8 mouse cellular contexts compared by ENCODE assay signal in the genomic region with DNA sequence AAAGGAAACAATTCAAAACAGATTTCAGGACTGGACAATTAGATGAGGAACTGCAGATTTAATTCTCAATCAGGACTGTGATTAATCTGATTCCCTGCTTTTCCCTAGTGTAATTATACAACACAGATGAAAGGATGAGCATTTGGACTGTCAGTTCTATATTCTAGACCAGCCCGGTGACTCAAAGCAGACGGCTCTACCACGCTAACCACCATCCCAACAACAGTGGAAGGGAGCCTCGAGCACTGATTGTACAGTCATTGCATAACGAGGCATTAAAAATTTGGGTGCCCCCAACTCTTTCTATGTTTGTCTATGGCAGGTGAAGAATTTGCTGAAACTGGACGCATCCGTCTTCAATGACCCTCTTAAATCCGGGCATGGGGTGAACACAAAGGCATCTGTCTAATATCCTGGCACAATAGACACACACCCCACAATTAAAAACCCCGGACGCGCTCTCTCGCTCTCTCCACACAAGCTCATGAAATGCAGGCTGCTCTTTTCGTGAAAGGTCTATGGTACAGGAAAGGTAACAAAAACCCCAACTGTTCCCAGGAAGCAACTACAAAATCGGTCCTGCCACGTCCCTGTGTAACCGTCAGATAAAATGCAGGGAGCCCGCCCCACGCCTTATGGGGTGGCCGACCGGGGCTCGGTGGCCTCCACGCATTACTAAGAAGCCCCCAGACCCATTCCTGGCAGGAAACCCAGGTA. TPM values are rescaled to one million over a fixed set of nuclear protein-coding genes. Genes with fewer than 3 reads are reported as not detected.
A peak's percentile ranks its signal among the peaks of the same experiment; 100 is the strongest.
DNase-seq lines count a peak whose midpoint lies in the region; ATAC-seq and TF ChIP-seq lines count a peak whose summit lies in the region.

No protein-coding gene starts in this region.

- H3K27ac ChIP-seq in ES-E14 (ENCODE audit: insufficient read depth, low read depth, low read length, poor library complexity, severe bottlenecking), result no peak overlapping the region
- peak overlapping the region; percentile 71 for H3K27ac ChIP-seq in embryonic fibroblast, embryonic 13.5 days (ENCODE audit: insufficient read depth, low read length)
- H3K27ac ChIP-seq in hindbrain, embryonic 10.5 days, result peak overlapping the region; percentile 91
- 0 out of 2 replicates have a peak overlapping the region, but pooled peaks have one; percentile 2 for H3K27ac ChIP-seq in macrophage
- H3K27ac ChIP-seq in stomach, embryonic 16.5 days (ENCODE audit: low read length), result peak overlapping the region; percentile 87

- H3K9ac ChIP-seq in ES-E14 (ENCODE audit: insufficient read depth, low read depth, low read length, poor library complexity, severe bottlenecking), result peak overlapping the region; percentile 81
- H3K9ac ChIP-seq in stomach, embryonic 16.5 days (ENCODE audit: low read length), result peak overlapping the region; percentile 81

- DNase-seq in cerebellum, postnatal 14 days, result peak; percentile 17 to 28
- DNase-seq in cerebellum, postnatal 4 days (ENCODE audit: low spot score in 2 of 2), result no peak
- DNase-seq in ES-E14 (ENCODE audit: low read depth, low spot score), result no peak
- no peak for DNase-seq in hindbrain, embryonic 10.5 days (ENCODE audit: low spot score)
- peak; percentile 4 to 15 for DNase-seq in left cerebral cortex, adult 18-20 months (ENCODE audit: low spot score in 2 of 2)

- in situ Hi-C loops in ES-E14 (cut with MboI; ENCODE audit: low sequenced_read_pairs in 2 of 2, unreplicated experiment in 2 of 2), result no loop called here

- no peak for ATAC-seq in stomach, embryonic 16.5 days (ENCODE audit: insufficient read depth, low FRiP score)

- no peaks in the 10 kb centered on the region for H3K9me3 ChIP-seq in ES-E14 (ENCODE audit: control insufficient read depth, insufficient read depth, low read depth, low read length)
- H3K9me3 ChIP-seq in hindbrain, embryonic 10.5 days, result no peaks in the 10 kb centered on the region; the same call in 1 of the 2 replicates
- H3K9me3 ChIP-seq in stomach, embryonic 16.5 days (replicated peaks; ENCODE audit: control insufficient read depth, low read length), result no peaks in the 10 kb centered on the region; the same call in 1 of the 2 replicates

- TF ChIP-seq POLR2A in embryonic fibroblast, embryonic 13.5 days (IDR thresholded peaks at IDR 0.05; ENCODE audit: low read depth, low read length), result no peak

- H3K4me1 ChIP-seq in ES-E14 (ENCODE audit: control insufficient read depth in 2 of 2, insufficient read depth in 2 of 2, low read length in 2 of 2, poor library complexity in 1 of 2), result no peaks in the 10 kb centered on the region
- H3K4me1 ChIP-seq in embryonic fibroblast, embryonic 13.5 days (ENCODE audit: control insufficient read depth, insufficient read depth, low read length), result no peaks in the 10 kb centered on the region
- no peaks in the 10 kb centered on the region for H3K4me1 ChIP-seq in hindbrain, embryonic 10.5 days (replicated peaks)
- no peaks in the 10 kb centered on the region for H3K4me1 ChIP-seq in stomach, embryonic 16.5 days (ENCODE audit: control insufficient read depth, insufficient read depth, low read length)

- no peaks in the 10 kb centered on the region for H3K36me3 ChIP-seq in ES-E14 (ENCODE audit: control insufficient read depth, insufficient read depth, low read length, poor library complexity, severe bottlenecking)
- no peaks in the 10 kb centered on the region for H3K36me3 ChIP-seq in hindbrain, embryonic 10.5 days
- H3K36me3 ChIP-seq in macrophage (ENCODE audit: inconsistent target), result no peaks in the 10 kb centered on the region
- H3K36me3 ChIP-seq in stomach, embryonic 16.5 days (ENCODE audit: control insufficient read depth, insufficient read depth, low read length), result no peaks in the 10 kb centered on the region

- no peak for TF ChIP-seq CTCF in embryonic fibroblast, embryonic 13.5 days (IDR thresholded peaks at IDR 0.05; ENCODE audit: borderline replicate concordance, insufficient read depth, low read length)

- no peaks in the 10 kb centered on the region for H3K27me3 ChIP-seq in hindbrain, embryonic 10.5 days (ENCODE audit: insufficient read depth, poor library complexity, severe bottlenecking)
- H3K27me3 ChIP-seq in stomach, embryonic 16.5 days (ENCODE audit: control insufficient read depth, insufficient read depth, low read length), result no peaks in the 10 kb centered on the region

- WGBS in hindbrain, embryonic 10.5 days, result 18% methylated on average over 22 of the region's 22 CpGs
- WGBS in macrophage (ENCODE audit: missing documents), result 38% methylated on average over 18 of the region's 22 CpGs
- 18% methylated on average over 22 of the region's 22 CpGs for WGBS in stomach, embryonic 16.5 days

- H3K4me3 ChIP-seq in ES-E14 (ENCODE audit: insufficient read depth in 1 of 2, low read depth in 1 of 2, low read length in 2 of 2, poor library complexity in 1 of 2, severe bottlenecking in 1 of 2), result peak overlapping the region; percentile 71 to 77
- peak overlapping the region; percentile 88 for H3K4me3 ChIP-seq in embryonic fibroblast, embryonic 13.5 days (ENCODE audit: insufficient read depth, low read length)
- H3K4me3 ChIP-seq in hindbrain, embryonic 10.5 days, result peak overlapping the region; percentile 63
- H3K4me3 ChIP-seq in macrophage (ENCODE audit: inconsistent target), result peak overlapping the region; percentile 71
- peak overlapping the region; percentile 65 for H3K4me3 ChIP-seq in stomach, embryonic 16.5 days (replicated peaks; ENCODE audit: low read length)

- peaks cover 50% of the 10 kb centered on the region; the same call in 1 of the 2 replicates for H3K79me2 ChIP-seq in macrophage (ENCODE audit: inconsistent target)

- peak overlapping the region; percentile 52 for H3K4me2 ChIP-seq in stomach, embryonic 16.5 days (ENCODE audit: low read depth, low read length)

TF ChIP-seq in ES-E14, 5 proteins besides CTCF, POLR2A, EP300 and RAD21:
- no peak for TF ChIP-seq CHD2 (IDR thresholded peaks at IDR 0.05; ENCODE audit: low read depth, low read length)
- no peak for TF ChIP-seq ZNF384 (IDR thresholded peaks at IDR 0.05; ENCODE audit: low read depth, low read length)
- no peak for TF ChIP-seq MAFK (IDR thresholded peaks at IDR 0.05; ENCODE audit: insufficient read depth, low read depth, low read length)
- no peak for TF ChIP-seq HCFC1 (IDR thresholded peaks at IDR 0.05; ENCODE audit: borderline replicate concordance, insufficient read depth, low read length)
- TF ChIP-seq ZC3H11A (IDR thresholded peaks at IDR 0.05; ENCODE audit: borderline replicate concordance, low read depth, low read length), result no peak

RNA-seq across cellular contexts. Expression of gene Cask, which starts 5.9 kb away (rescaled TPM):
- total RNA-seq in ES-E14 (2012; rRNA removed), result 18.8 and 20.1 TPM in 2 replicates
- 137 and 139 TPM in 2 replicates for polyA plus RNA-seq in embryonic fibroblast, embryonic 13.5 days (2011; ENCODE audit: insufficient read length, low read depth, missing spikeins)
- polyA plus RNA-seq in hindbrain, embryonic 10.5 days (2016; fragmentation: Nextera tagmentation; extraction: Ambion mirVana), result 12.5 and 14.6 TPM in 2 replicates
- total RNA-seq in left cerebral cortex, adult 18-20 months (2021), result 100 to 1,000 TPM; 104 to 119 TPM
- total RNA-seq in macrophage (2018; cell fraction: chromatin; rRNA removed), result 10 to 100 TPM in 25 of 26 experiments, 1 to 10 TPM in 1; 9.7 to 61.4 (median 36.6) TPM
- total RNA-seq in macrophage (2018; cell fraction: cytosol; rRNA removed), result 10 to 100 TPM; 12.2 to 17.1 (median 14.7) TPM
- total RNA-seq in macrophage (2018; cell fraction: nucleus; rRNA removed), result 10 to 100 TPM; 16.4 to 41.1 (median 26.7) TPM
- 11.3 to 13.6 TPM (median 12.0 TPM) in 3 replicates for polyA plus RNA-seq in macrophage (2018)
- polyA plus RNA-seq in stomach, embryonic 16.5 days (2015; fragmentation: Nextera tagmentation; extraction: Ambion mirVana), result 14.8 and 15.2 TPM in 2 replicates

Comparison
In these comparisons a context has a peak if more than half of its experiments do, and no peak if none do; other contexts are left out.
1. DNase-seq: peak in cerebellum, postnatal 14 days (2 of 2) and left cerebral cortex, adult 18-20 months (2 of 2); none in cerebellum, postnatal 4 days (0 of 2), ES-E14 (single experiment) and hindbrain, embryonic 10.5 days (single experiment).
2. Peak in every context shown above with its lines, with median percentiles within 50 percentile points of each other: H3K4me3 ChIP-seq.